ENCODE assay signal across 9 mouse cellular contexts in genomic region chr19:4441090-4441591, GRCm38 (mm10). TPM values are rescaled to one million over a fixed set of nuclear protein-coding genes. Genes with fewer than 3 reads are reported as not detected.
A peak's percentile ranks its signal among the peaks of the same experiment; 100 is the strongest.
DNase-seq lines count a peak whose midpoint lies in the region; ATAC-seq and TF ChIP-seq lines count a peak whose summit lies in the region.
"Had no signal": no experiment of that assay in that cellular context is flagged by ENCODE, and none has a peak within 500 bp of the region (broad histone marks: within the 10 kb centered on the region; RNA-seq: fewer than 3 reads in every experiment).

No protein-coding gene starts in this region.

- H3K36me3 ChIP-seq in embryonic facial prominence, embryonic 11.5 days (replicated peaks; ENCODE audit: control insufficient read depth, insufficient read depth, low read depth, low read length) = no peaks in the 10 kb centered on the region
- H3K36me3 ChIP-seq in intestine, embryonic 14.5 days (ENCODE audit: control insufficient read depth, insufficient read depth, low read length) = no peaks in the 10 kb centered on the region
- no peaks in the 10 kb centered on the region for H3K36me3 ChIP-seq in liver, postnatal 0 days (replicated peaks; ENCODE audit: insufficient read depth, low read length)
- H3K36me3 ChIP-seq in spleen, adult 2 months (ENCODE audit: control insufficient read depth, insufficient read depth, low read length) = no peaks in the 10 kb centered on the region

- ATAC-seq in embryonic facial prominence, embryonic 11.5 days (replicated peaks; ENCODE audit: insufficient number of reproducible peaks, low FRiP score, low TSS enrichment, low read depth) = no peak
- ATAC-seq in intestine, embryonic 14.5 days (replicated peaks; ENCODE audit: low FRiP score, low TSS enrichment, low read depth) = no peak
- peak; percentile 9; the same call in 1 of the 2 replicates for ATAC-seq in liver, postnatal 0 days

- peaks cover 5% of the 10 kb centered on the region; the same call in 1 of the 2 replicates for H3K4me1 ChIP-seq in embryonic facial prominence, embryonic 11.5 days (ENCODE audit: control insufficient read depth, insufficient read depth, low read length)
- H3K4me1 ChIP-seq in intestine, embryonic 14.5 days (replicated peaks; ENCODE audit: control insufficient read depth, insufficient read depth, low read length) = peaks cover 21% of the 10 kb centered on the region
- H3K4me1 ChIP-seq in liver, postnatal 0 days (ENCODE audit: insufficient read depth) = peaks cover 18% of the 10 kb centered on the region
- H3K4me1 ChIP-seq in spleen, adult 2 months (ENCODE audit: control insufficient read depth, insufficient read depth, insufficient read length) = peaks cover 4% of the 10 kb centered on the region

- no peaks in the 10 kb centered on the region for H3K27me3 ChIP-seq in embryonic facial prominence, embryonic 11.5 days (ENCODE audit: control insufficient read depth, insufficient read depth, low read length)
- H3K27me3 ChIP-seq in intestine, embryonic 14.5 days (replicated peaks; ENCODE audit: control insufficient read depth, insufficient read depth, low read length) = no peaks in the 10 kb centered on the region
- H3K27me3 ChIP-seq in liver, postnatal 0 days (ENCODE audit: insufficient read depth, low read length) = peaks cover 16% of the 10 kb centered on the region
- peaks cover 13% of the 10 kb centered on the region for H3K27me3 ChIP-seq in spleen, adult 2 months (ENCODE audit: control insufficient read depth, insufficient read depth, low read length)

- peak; percentile 43 to 63 for DNase-seq in adrenal gland, adult 18-20 months (ENCODE audit: low spot score in 2 of 2)
- no peak for DNase-seq in adrenal gland, adult 8-10 months
- DNase-seq in urinary bladder, postnatal 14 days (ENCODE audit: low spot score) = peak; percentile 43
- DNase-seq in urinary bladder, adult 2 months (ENCODE audit: low spot score) = no peak
- DNase-seq in embryonic facial prominence, embryonic 11.5 days (ENCODE audit: low spot score) = peak; percentile 74
- peak; percentile 74 for DNase-seq in intestine, embryonic 14.5 days (ENCODE audit: low spot score)
- DNase-seq in liver, postnatal 0 days = peak; percentile 73
- peak; percentile 48 to 51 for DNase-seq in spleen, adult 2 months (ENCODE audit: low read depth in 1 of 2, low spot score in 2 of 2)

- H3K4me3 ChIP-seq in embryonic facial prominence, embryonic 11.5 days (ENCODE audit: low read depth, low read length) = no peak overlapping the region
- H3K4me3 ChIP-seq in intestine, embryonic 14.5 days (ENCODE audit: low read depth, low read length) = no peak overlapping the region
- no peak overlapping the region for H3K4me3 ChIP-seq in liver, postnatal 0 days (ENCODE audit: low read depth, low read length)
- no peak overlapping the region for H3K4me3 ChIP-seq in spleen, adult 2 months (ENCODE audit: extremely low read depth, insufficient read depth, insufficient read length)

- TF ChIP-seq POLR2A in spleen, adult 2 months (IDR thresholded peaks at IDR 0.05; ENCODE audit: low read depth, low read length) = no peak

- no peaks in the 10 kb centered on the region for H3K9me3 ChIP-seq in embryonic facial prominence, embryonic 11.5 days (replicated peaks; ENCODE audit: control insufficient read depth, low read length)
- H3K9me3 ChIP-seq in intestine, embryonic 14.5 days (ENCODE audit: control insufficient read depth, low read length) = no peaks in the 10 kb centered on the region
- H3K9me3 ChIP-seq in liver, postnatal 0 days (ENCODE audit: low read length) = no peaks in the 10 kb centered on the region

- 26% methylated on average over 6 of the region's 6 CpGs for WGBS in embryonic facial prominence, embryonic 11.5 days
- WGBS in intestine, embryonic 14.5 days = 29% methylated on average over 6 of the region's 6 CpGs
- 17% methylated on average over 6 of the region's 6 CpGs for WGBS in liver, postnatal 0 days (ENCODE audit: insufficient replicate concordance)
- WGBS in spleen, adult 2 months = 26% methylated on average over 6 of the region's 6 CpGs

- no peak overlapping the region for H3K27ac ChIP-seq in embryonic facial prominence, embryonic 11.5 days (replicated peaks; ENCODE audit: low read depth, low read length)
- H3K27ac ChIP-seq in intestine, embryonic 14.5 days (ENCODE audit: low read depth) = no peak overlapping the region
- H3K27ac ChIP-seq in liver, postnatal 0 days (ENCODE audit: low read depth) = peak overlapping the region; percentile 89
- no peak overlapping the region for H3K27ac ChIP-seq in spleen, adult 2 months (ENCODE audit: insufficient read depth, low read length)

- no peak overlapping the region for H3K9ac ChIP-seq in embryonic facial prominence, embryonic 11.5 days (replicated peaks; ENCODE audit: low read length)
- no peak overlapping the region for H3K9ac ChIP-seq in intestine, embryonic 14.5 days (ENCODE audit: low read length)
- H3K9ac ChIP-seq in liver, postnatal 0 days (replicated peaks) = no peak overlapping the region

- TF ChIP-seq CTCF in liver, postnatal 0 days (IDR thresholded peaks at IDR 0.05; ENCODE audit: low read depth) = peak; percentile 84
- TF ChIP-seq CTCF in spleen, adult 2 months (IDR thresholded peaks at IDR 0.05; ENCODE audit: extremely low read depth, insufficient read depth, insufficient read length, insufficient replicate concordance) = no peak

- TF ChIP-seq EP300 in liver, postnatal 0 days (IDR thresholded peaks at IDR 0.05; ENCODE audit: low read depth) = no peak

- H3K4me2 ChIP-seq in embryonic facial prominence, embryonic 11.5 days (ENCODE audit: low read depth, low read length) = no peak overlapping the region
- no peak overlapping the region for H3K4me2 ChIP-seq in intestine, embryonic 14.5 days (ENCODE audit: low read length)
- 0 out of 2 replicates have a peak overlapping the region, but pooled peaks have one; percentile 24 for H3K4me2 ChIP-seq in liver, postnatal 0 days (ENCODE audit: low read depth, low read length)

RNA-seq across cellular contexts. Expression of gene Rhod, which starts 1.9 kb away (rescaled TPM):
- 10 to 100 TPM; 19.1 to 25.8 TPM for total RNA-seq in adrenal gland, adult 18-20 months (2021)
- 10 to 100 TPM; 29.8 to 48.0 (median 39.3) TPM for total RNA-seq in adrenal gland, adult 8-10 months (2022)
- polyA plus RNA-seq in urinary bladder, adult 2 months (2012; rRNA removed) = 15.0 and 18.7 TPM in 2 replicates
- polyA plus RNA-seq in embryonic facial prominence, embryonic 11.5 days (2014; fragmentation: Nextera tagmentation; extraction: Ambion mirVana) = 39.8 and 45.9 TPM in 2 replicates
- polyA plus RNA-seq in intestine, embryonic 14.5 days (2014; fragmentation: Nextera tagmentation; extraction: Ambion mirVana) = 22.1 and 30.9 TPM in 2 replicates
- polyA plus RNA-seq in liver, postnatal 0 days (2015; fragmentation: Nextera tagmentation; extraction: Ambion mirVana) = 14.8 and 19.0 TPM in 2 replicates
- 4.0 and 4.9 TPM in 2 replicates for polyA plus RNA-seq in spleen, adult 2 months (2012; rRNA removed)

RNA-seq across cellular contexts. Expression of gene Syt12, which starts 36.1 kb away (rescaled TPM):
- total RNA-seq in adrenal gland, adult 18-20 months (2021) = 10 to 100 TPM; 64.3 to 94.0 TPM
- total RNA-seq in adrenal gland, adult 8-10 months (2022) = 10 to 100 TPM; 60.5 to 90.4 (median 73.7) TPM
- 0.27 and 0.70 TPM in 2 replicates for polyA plus RNA-seq in urinary bladder, adult 2 months (2012; rRNA removed)
- 1.2 and 1.9 TPM in 2 replicates for polyA plus RNA-seq in embryonic facial prominence, embryonic 11.5 days (2014; fragmentation: Nextera tagmentation; extraction: Ambion mirVana)
- polyA plus RNA-seq in intestine, embryonic 14.5 days (2014; fragmentation: Nextera tagmentation; extraction: Ambion mirVana) = 0.27 and 0.47 TPM in 2 replicates
- polyA plus RNA-seq in liver, postnatal 0 days (2015; fragmentation: Nextera tagmentation; extraction: Ambion mirVana) = 0.15 and 0.19 TPM in 2 replicates
- polyA plus RNA-seq in spleen, adult 2 months (2012; rRNA removed) = 0.68 and 0.85 TPM in 2 replicates

RNA-seq across cellular contexts. Expression of gene Kdm2a, which starts 43.1 kb away (rescaled TPM):
- 100 to 1,000 TPM; 108 to 132 TPM for total RNA-seq in adrenal gland, adult 18-20 months (2021)
- 100 to 1,000 TPM in 3 of 4 experiments, 10 to 100 TPM in 1; 88.6 to 150 (median 124) TPM for total RNA-seq in adrenal gland, adult 8-10 months (2022)
- polyA plus RNA-seq in urinary bladder, adult 2 months (2012; rRNA removed) = 63.5 and 67.8 TPM in 2 replicates
- 43.5 and 48.3 TPM in 2 replicates for polyA plus RNA-seq in embryonic facial prominence, embryonic 11.5 days (2014; fragmentation: Nextera tagmentation; extraction: Ambion mirVana)
- polyA plus RNA-seq in intestine, embryonic 14.5 days (2014; fragmentation: Nextera tagmentation; extraction: Ambion mirVana) = 51.7 and 56.7 TPM in 2 replicates
- polyA plus RNA-seq in liver, postnatal 0 days (2015; fragmentation: Nextera tagmentation; extraction: Ambion mirVana) = 7.8 and 8.5 TPM in 2 replicates
- polyA plus RNA-seq in spleen, adult 2 months (2012; rRNA removed) = 98.9 and 115 TPM in 2 replicates

RNA-seq across cellular contexts. Expression of gene 2010003K11Rik, which starts 57.2 kb away (rescaled TPM):
- 100 to 1,000 TPM in 1 of 2 experiments, 10 to 100 TPM in 1; 42.0 to 133 TPM for total RNA-seq in adrenal gland, adult 18-20 months (2021)
- 10 to 100 TPM; 12.2 to 22.5 (median 20.2) TPM for total RNA-seq in adrenal gland, adult 8-10 months (2022)
- 0.25 and 0.66 TPM in 2 replicates for polyA plus RNA-seq in urinary bladder, adult 2 months (2012; rRNA removed)
- polyA plus RNA-seq in embryonic facial prominence, embryonic 11.5 days (2014; fragmentation: Nextera tagmentation; extraction: Ambion mirVana) = not detected in 2 replicates
- not detected in 2 replicates for polyA plus RNA-seq in intestine, embryonic 14.5 days (2014; fragmentation: Nextera tagmentation; extraction: Ambion mirVana)
- polyA plus RNA-seq in liver, postnatal 0 days (2015; fragmentation: Nextera tagmentation; extraction: Ambion mirVana) = 5.8 and 7.6 TPM in 2 replicates
- not detected in 2 replicates for polyA plus RNA-seq in spleen, adult 2 months (2012; rRNA removed)
- total RNA-seq: layer of hippocampus, postnatal 25 days had no signal

Comparison
In these comparisons a context has a peak if more than half of its experiments do, and no peak if none do; other contexts are left out.
1. DNase-seq: peak in adrenal gland, adult 18-20 months (2 of 2), urinary bladder, postnatal 14 days (single experiment), embryonic facial prominence, embryonic 11.5 days (single experiment), intestine, embryonic 14.5 days (single experiment), liver, postnatal 0 days (single experiment) and spleen, adult 2 months (2 of 2); none in adrenal gland, adult 8-10 months (single experiment) and urinary bladder, adult 2 months (single experiment).